Mouse (Mus musculus): ENCODE data around the gene Serpinb11. TPM values are rescaled to one million over a fixed set of nuclear protein-coding genes. Genes with fewer than 3 reads are reported as not detected.

Serpinb11 gene
- total and polyA plus RNA-seq, 3 experiments, result not detected

- Histone ChIP-seq H3K4me2 (ENCODE audit: insufficient read depth, low read depth, poor library complexity, severe bottlenecking) (no peak within 1 kb of the TSS), H3K27ac (ENCODE audit: insufficient read depth, low read depth) (no peak within 1 kb of the TSS), H3K27me3 (replicated peaks) (no peaks in the 10 kb centered on the region), H3K9ac (ENCODE audit: insufficient read depth, low read depth) (no peak within 1 kb of the TSS), H3K9me3 (replicated peaks; ENCODE audit: low read length) (no peaks in the 10 kb centered on the region), H3K79me2 (replicated peaks; ENCODE audit: control insufficient read depth, extremely low read depth, insufficient read depth, poor library complexity, severe bottlenecking) (no peaks in the 10 kb centered on the region), H3K36me3 (replicated peaks in 1 of 2; ENCODE audit: control insufficient read depth in 1 of 2, insufficient read depth in 1 of 2, low read length in 1 of 2) (no peaks in the 10 kb centered on the region), H3K4me3 (replicated peaks in 1 of 3; ENCODE audit: low read depth in 2 of 3, low read length in 2 of 3, poor library complexity in 1 of 3) (no peak within 1 kb of the TSS), H3K4me1 (ENCODE audit: control insufficient read depth in 1 of 2, insufficient read depth in 2 of 2) (0 out of 4 replicates have a peak, but pooled peaks cover 0 to 2% of the 10 kb centered on the region in 2 experiments)
- DNase-seq (ENCODE audit: extremely low read depth), result no peak
- dilution Hi-C loops (cut with MboI; ENCODE audit: extremely low pct_ligation_motif_present, extremely low pct_unique_long_range_greater_than_20kb, low sequenced_read_pairs), result no loop called here
- in situ Hi-C loops (cut with MboI; ENCODE audit: low pct_ligation_motif_present, low pct_unique_long_range_greater_than_20kb, low sequenced_read_pairs), result no loop called here
- TF ChIP-seq GABPA (IDR thresholded peaks at IDR 0.05; ENCODE audit: insufficient replicate concordance, low read depth, low read length) (no peak), NELFE (IDR thresholded peaks at IDR 0.05; ENCODE audit: low read depth, low read length) (no peak), RAD21 (IDR thresholded peaks at IDR 0.05; ENCODE audit: low read depth, low read length) (no peak), MYC (IDR thresholded peaks at IDR 0.05; ENCODE audit: low read depth, low read length) (no peak), NRF1 (IDR thresholded peaks at IDR 0.05; ENCODE audit: low read depth, low read length) (no peak), CHD1 (IDR thresholded peaks at IDR 0.05; ENCODE audit: low read depth, low read length) (no peak), ETS1 (conservative IDR thresholded peaks at IDR 0.05; ENCODE audit: low read depth, low read length) (no peak)
Measured at GRCm38 (mm10) chr1:107399355-107399754, 38.4 kb downstream of the Serpinb11 start, which contains the start of gene Serpinb7. TSS of gene Serpinb7 (plus strand) at chr1:107399655.

GRCm38 (mm10) chr1:107402082-107402481 lies 41.1 kb downstream of the Serpinb11 start:
- H3K9ac ChIP-seq (ENCODE audit: insufficient read depth, low read depth), result no peak overlapping the region

DNA sequence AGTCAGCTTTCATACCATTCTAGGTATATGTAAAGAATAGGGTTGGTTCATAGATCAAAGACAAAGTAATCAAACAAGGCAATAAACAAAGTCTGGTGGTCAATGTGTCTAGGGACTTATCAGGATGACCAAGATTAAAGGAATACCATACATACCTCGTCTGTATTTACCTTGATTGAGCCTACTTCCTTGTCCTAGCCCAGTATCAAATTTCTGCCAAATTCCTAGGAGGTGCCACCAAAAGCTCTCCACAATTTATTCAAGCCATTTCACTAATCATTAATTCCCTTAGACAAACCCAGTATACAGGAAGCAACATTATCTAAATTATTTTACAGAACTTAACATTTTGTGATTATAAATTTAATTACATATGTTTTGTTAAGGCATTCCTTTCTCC lies 53.7 kb downstream of the Serpinb11 start:
- Histone ChIP-seq H3K4me1 (ENCODE audit: control insufficient read depth in 1 of 2, insufficient read depth in 2 of 2) (peaks cover 0 to 4% of the 10 kb centered on the region in 2 experiments; a peak in 1 of 4 replicates), H3K36me3 (replicated peaks in 1 of 2; ENCODE audit: control insufficient read depth in 1 of 2, insufficient read depth in 1 of 2, low read length in 1 of 2) (no peaks in the 10 kb centered on the region), H3K9me3 (replicated peaks; ENCODE audit: low read length) (no peaks in the 10 kb centered on the region), H3K79me2 (replicated peaks; ENCODE audit: control insufficient read depth, extremely low read depth, insufficient read depth, poor library complexity, severe bottlenecking) (no peaks in the 10 kb centered on the region), H3K9ac (ENCODE audit: insufficient read depth, low read depth) (no peak overlapping the region), H3K27ac (ENCODE audit: insufficient read depth, low read depth) (no peak overlapping the region), H3K27me3 (replicated peaks) (no peaks in the 10 kb centered on the region), H3K4me3 (replicated peaks in 1 of 3; ENCODE audit: low read depth in 2 of 3, low read length in 2 of 3, poor library complexity in 1 of 3) (no peak overlapping the region), H3K4me2 (ENCODE audit: insufficient read depth, low read depth, poor library complexity, severe bottlenecking) (no peak overlapping the region; the same call in 1 of the 2 replicates)
- dilution Hi-C loops (cut with MboI; ENCODE audit: extremely low pct_ligation_motif_present, extremely low pct_unique_long_range_greater_than_20kb, low sequenced_read_pairs) (no loop called here), in situ Hi-C loops (cut with MboI; ENCODE audit: low pct_ligation_motif_present, low pct_unique_long_range_greater_than_20kb, low sequenced_read_pairs) (no loop called here)
- no peak for DNase-seq (ENCODE audit: extremely low read depth)
- no peak for TF ChIP-seq JUN (IDR thresholded peaks at IDR 0.05; ENCODE audit: insufficient read depth, low read depth, low read length)
- TF ChIP-seq MXI1 (IDR thresholded peaks at IDR 0.05; ENCODE audit: low read depth, low read length), result no peak
- no peak for TF ChIP-seq TCF12 (IDR thresholded peaks at IDR 0.05; ENCODE audit: low read depth, low read length)
- TF ChIP-seq EP300 (IDR thresholded peaks at IDR 0.05; ENCODE audit: low read length), result no peak
- no peak for TF ChIP-seq NELFE (IDR thresholded peaks at IDR 0.05; ENCODE audit: low read depth, low read length)
- TF ChIP-seq MYC (IDR thresholded peaks at IDR 0.05; ENCODE audit: low read depth, low read length), result no peak
- no peak for TF ChIP-seq NRF1 (IDR thresholded peaks at IDR 0.05; ENCODE audit: low read depth, low read length)
- TF ChIP-seq USF2 (conservative IDR thresholded peaks at IDR 0.05; ENCODE audit: low read depth, low read length), result no peak
- TF ChIP-seq E2F4 (IDR thresholded peaks at IDR 0.05; ENCODE audit: insufficient replicate concordance, low read depth, low read length), result no peak
- TF ChIP-seq MAFK (IDR thresholded peaks at IDR 0.05; ENCODE audit: insufficient replicate concordance, low read length), result no peak
- TF ChIP-seq KAT2A (IDR thresholded peaks at IDR 0.05; ENCODE audit: insufficient replicate concordance, low read length), result no peak
- no peak for TF ChIP-seq ZKSCAN1 (IDR thresholded peaks at IDR 0.05; ENCODE audit: borderline replicate concordance, low read depth, low read length)
- TF ChIP-seq TBP (conservative IDR thresholded peaks at IDR 0.05; ENCODE audit: low read depth, low read length), result no peak
- no peak for TF ChIP-seq ZNF384 (IDR thresholded peaks at IDR 0.05; ENCODE audit: low read depth, low read length)
- TF ChIP-seq ZMIZ1 (IDR thresholded peaks at IDR 0.05; ENCODE audit: low read depth, low read length), result no peak
- TF ChIP-seq ZC3H11A (IDR thresholded peaks at IDR 0.05; ENCODE audit: low read depth, low read length), result no peak
- TF ChIP-seq IRF4 (IDR thresholded peaks at IDR 0.05; ENCODE audit: low read depth, low read length), result no peak
- TF ChIP-seq CHD2 (IDR thresholded peaks at IDR 0.05; ENCODE audit: low read length), result no peak

More at GRCm38 (mm10) chr1:107402082-107402481, 41.1 kb downstream of the Serpinb11 start:
- dilution Hi-C loops (cut with MboI; ENCODE audit: extremely low pct_ligation_motif_present, extremely low pct_unique_long_range_greater_than_20kb, low sequenced_read_pairs), result no loop called here
- H3K27me3 ChIP-seq (replicated peaks), result no peaks in the 10 kb centered on the region
- H3K36me3 ChIP-seq (replicated peaks in 1 of 2; ENCODE audit: control insufficient read depth in 1 of 2, insufficient read depth in 1 of 2, low read length in 1 of 2), result no peaks in the 10 kb centered on the region
- no peaks in the 10 kb centered on the region for H3K9me3 ChIP-seq (replicated peaks; ENCODE audit: low read length)
- TF ChIP-seq SIN3A (IDR thresholded peaks at IDR 0.05; ENCODE audit: low read length) (no peak), ZC3H11A (IDR thresholded peaks at IDR 0.05; ENCODE audit: low read depth, low read length) (no peak), IRF4 (IDR thresholded peaks at IDR 0.05; ENCODE audit: low read depth, low read length) (no peak), MAX (IDR thresholded peaks at IDR 0.05; ENCODE audit: low read length) (no peak), GABPA (IDR thresholded peaks at IDR 0.05; ENCODE audit: insufficient replicate concordance, low read depth, low read length) (no peak)
- in situ Hi-C loops (cut with MboI; ENCODE audit: low pct_ligation_motif_present, low pct_unique_long_range_greater_than_20kb, low sequenced_read_pairs), result no loop called here
- no peak for DNase-seq (ENCODE audit: extremely low read depth)
- H3K27ac ChIP-seq (ENCODE audit: insufficient read depth, low read depth), result no peak overlapping the region
- no peak overlapping the region for H3K4me3 ChIP-seq (replicated peaks in 1 of 3; ENCODE audit: low read depth in 2 of 3, low read length in 2 of 3, poor library complexity in 1 of 3)
- peak overlapping the region; percentile 1; the same call in 1 of the 2 replicates for H3K4me2 ChIP-seq (ENCODE audit: insufficient read depth, low read depth, poor library complexity, severe bottlenecking)
- 0 out of 4 replicates have a peak, but pooled peaks cover 0 to 2% of the 10 kb centered on the region in 2 experiments for H3K4me1 ChIP-seq (ENCODE audit: control insufficient read depth in 1 of 2, insufficient read depth in 2 of 2)
- H3K79me2 ChIP-seq (replicated peaks; ENCODE audit: control insufficient read depth, extremely low read depth, insufficient read depth, poor library complexity, severe bottlenecking), result no peaks in the 10 kb centered on the region

Measured in CH12.LX (cell line).